Mouse (Mus musculus) bone marrow macrophage, adult 2 months (primary cell): ENCODE measurements around the gene Mink1.

Source experiments
- CTCF ChIP-seq: IDR thresholded peaks from 2 replicates; pipeline ENCODE4 v1.5.1; 2012; ENCODE audit warnings: low read depth, mild to moderate bottlenecking, low read length, moderate library complexity
- POLR2A ChIP-seq: IDR thresholded peaks from 2 replicates; pipeline ENCODE4 v1.6.1; 2012; ENCODE audit warnings: mild to moderate bottlenecking, low read depth, low read length, borderline replicate concordance

DNA sequence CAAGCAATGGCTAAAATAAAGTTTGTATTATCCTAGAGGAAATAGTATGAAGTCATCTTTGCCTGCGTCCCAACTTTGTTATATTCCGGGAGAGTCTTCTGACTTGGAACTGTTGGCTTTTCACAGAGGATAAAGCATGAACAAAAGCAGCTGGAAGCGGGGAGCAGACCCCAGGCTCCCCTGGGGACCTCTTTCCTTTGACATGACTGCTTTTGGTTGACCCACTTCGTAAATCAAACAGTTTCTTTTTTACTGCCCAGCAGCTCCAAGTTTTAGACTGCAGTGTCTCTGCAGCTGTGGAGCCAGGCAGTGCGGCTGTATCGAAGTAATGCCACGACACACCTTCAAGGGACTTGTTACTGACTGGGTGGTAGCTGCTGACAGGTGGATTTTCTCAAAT lies 3.9 kb downstream of the Mink1 start:
- TF ChIP-seq CTCF (no peak), POLR2A (no peak)
